Mouse (Mus musculus) thymus, adult 2 months (tissue): ENCODE data around the gene Rfwd3. TPM values are rescaled to one million over a fixed set of nuclear protein-coding genes. Genes with fewer than 3 reads are reported as not detected.
"Not testable (repeated sequence)": the region's sequence is repeated elsewhere in the genome, so short reads cannot be mapped to it uniquely, and the experiment has no call there.

Experiments
- DNase-seq: peaks from one replicate; pipeline ENCODE4 v3.0.0; 2021
- H3K27ac ChIP-seq: fragments of 200-500 bp; 2 replicates; pipeline ENCODE4 v1.5.1; 2012; ENCODE audit warnings: low read length, control low read depth; ENCODE audit not compliant: control insufficient read depth, insufficient read depth
- H3K27me3 ChIP-seq: fragments of 200-500 bp; 2 replicates; pipeline ENCODE4 v1.6.1; 2012; ENCODE audit warnings: mild to moderate bottlenecking, low read length, moderate library complexity, mixed read lengths; ENCODE audit not compliant: control insufficient read depth, insufficient read depth
- H3K36me3 ChIP-seq: fragments of 200-500 bp; 2 replicates; pipeline ENCODE4 v1.6.1; 2012; ENCODE audit warnings: mild to moderate bottlenecking, low read length, moderate library complexity; ENCODE audit not compliant: control insufficient read depth, insufficient read depth
- H3K4me1 ChIP-seq: fragments of 200-500 bp; replicated peaks from 2 replicates; pipeline ENCODE4 v1.6.1; 2012; ENCODE audit warnings: low read length; ENCODE audit not compliant: control insufficient read depth, insufficient read depth
- H3K4me3 ChIP-seq: fragments of 200-500 bp; 2 replicates; pipeline ENCODE4 v1.5.1; 2012; ENCODE audit warnings: mild to moderate bottlenecking, low read length, control low read depth, moderate library complexity; ENCODE audit not compliant: control insufficient read depth, insufficient read depth
- CTCF ChIP-seq: fragments of 200-500 bp; IDR thresholded peaks from 2 replicates; pipeline ENCODE4 v1.5.1; 2012; ENCODE audit warnings: mild to moderate bottlenecking, control low read depth, low read length, moderate library complexity, borderline replicate concordance; ENCODE audit not compliant: control insufficient read depth, poor library complexity, insufficient read depth; ENCODE audit errors: extremely low read depth
- POLR2A ChIP-seq: fragments of 200-500 bp; IDR thresholded peaks from 2 replicates; pipeline ENCODE4 v1.6.1; 2012; ENCODE audit warnings: mild to moderate bottlenecking, low read length, control low read depth, moderate library complexity; ENCODE audit not compliant: control insufficient read depth, poor library complexity, insufficient read depth; ENCODE audit errors: extremely low read depth
- WGBS: fragments of 180-500 bp; shearing (Covaris S2); methylation state at CpG from one replicate; pipeline ENCODE4 v1.1.7; 2018; 5-methylcytosine and 5-hydroxymethylcytosine counted together
- polyA plus RNA-seq: library from polyadenylated mRNA; depleted of rRNA; stranded (reverse); fragments of >200 nt; gene quantifications from 2 replicates; pipeline ENCODE4 v1.2.3, GENCODE M21; 2012

Rfwd3 gene
- polyA plus RNA-seq, 1 experiment, result 30.9 TPM

- H3K36me3 ChIP-seq, result no peaks in the 10 kb centered on the region
- no peak overlapping the region for H3K27ac ChIP-seq
- H3K27me3 ChIP-seq, result no peaks in the 10 kb centered on the region
- H3K4me3 ChIP-seq, result no peak overlapping the region
- no peaks in the 10 kb centered on the region for H3K4me1 ChIP-seq
- TF ChIP-seq CTCF, result no peak
- no peak for TF ChIP-seq POLR2A
- WGBS, result 75% methylated on average over 6 of the region's 6 CpGs
- no peak for DNase-seq
Observed at GRCm38 (mm10) chr8:111325222-111325790, 25.3 kb upstream of the Rfwd3 start.

GRCm38 (mm10) chr8:111314729-111315128 lies 14.7 kb upstream of the Rfwd3 start:
- no peaks in the 10 kb centered on the region for H3K27me3 ChIP-seq
- H3K4me1 ChIP-seq, result no peaks in the 10 kb centered on the region
- DNase-seq, result no peak
- H3K4me3 ChIP-seq, result no peak overlapping the region
- H3K36me3 ChIP-seq, result no peaks in the 10 kb centered on the region
- WGBS, result 96% methylated on average over 12 of the region's 12 CpGs
- no peak for TF ChIP-seq POLR2A
- TF ChIP-seq CTCF, result no peak
- H3K27ac ChIP-seq, result no peak overlapping the region

- WGBS, result 98% methylated on average over 6 of the region's 6 CpGs
- H3K4me3 ChIP-seq, H3K4me1 ChIP-seq, H3K36me3 ChIP-seq, DNase-seq, H3K27me3 ChIP-seq, H3K27ac ChIP-seq: not testable (repeated sequence)
Observed at GRCm38 (mm10) chr8:111313961-111314360, 13.9 kb upstream of the Rfwd3 start.

- no peak overlapping the region for H3K4me3 ChIP-seq
- H3K27me3 ChIP-seq, result no peaks in the 10 kb centered on the region
- H3K36me3 ChIP-seq, result no peaks in the 10 kb centered on the region
- no peak for TF ChIP-seq CTCF
- no peak for TF ChIP-seq POLR2A
- DNase-seq, result no peak
- no peaks in the 10 kb centered on the region for H3K4me1 ChIP-seq
- no peak overlapping the region for H3K27ac ChIP-seq
- 87% methylated on average over 3 of the region's 3 CpGs for WGBS
Observed at GRCm38 (mm10) chr8:111312758-111313162, 12.7 kb upstream of the Rfwd3 start.

- 91% methylated on average over 15 of the region's 15 CpGs for WGBS
- H3K4me3 ChIP-seq, H3K27ac ChIP-seq: not testable (repeated sequence)
Observed at GRCm38 (mm10) chr8:111310006-111310405, 10.0 kb upstream of the Rfwd3 start.

GRCm38 (mm10) chr8:111305031-111305730 lies 5.2 kb upstream of the Rfwd3 start:
- Histone ChIP-seq H3K27ac (no peak overlapping the region), H3K36me3 (no peaks in the 10 kb centered on the region), H3K4me1 (no peaks in the 10 kb centered on the region), H3K27me3 (no peaks in the 10 kb centered on the region), H3K4me3 (no peak overlapping the region)
- 68% methylated on average over 5 of the region's 5 CpGs for WGBS
- no peak for TF ChIP-seq CTCF
- no peak for TF ChIP-seq POLR2A
- no peak for DNase-seq

More at GRCm38 (mm10) chr8:111310006-111310405, 10.0 kb upstream of the Rfwd3 start:
- not testable (repeated sequence) for H3K36me3 ChIP-seq, H3K4me1 ChIP-seq, DNase-seq, H3K27me3 ChIP-seq

- H3K36me3 ChIP-seq, result no peaks in the 10 kb centered on the region
- H3K4me1 ChIP-seq, result no peaks in the 10 kb centered on the region
- H3K27me3 ChIP-seq, result no peaks in the 10 kb centered on the region
- H3K27ac ChIP-seq, result no peak overlapping the region
- H3K4me3 ChIP-seq, result no peak overlapping the region
- DNase-seq, result no peak
- TF ChIP-seq CTCF (no peak), POLR2A (no peak)
- 96% methylated on average over 3 of the region's 3 CpGs for WGBS
Observed at GRCm38 (mm10) chr8:111304359-111304758, 4.3 kb upstream of the Rfwd3 start.

GRCm38 (mm10) chr8:111303076-111303803 lies 3.2 kb upstream of the Rfwd3 start:
- not testable (repeated sequence) for DNase-seq, H3K27me3 ChIP-seq, H3K36me3 ChIP-seq, H3K4me3 ChIP-seq, H3K27ac ChIP-seq, H3K4me1 ChIP-seq
- WGBS, result 91% methylated on average over 5 of the region's 5 CpGs
